Mouse (Mus musculus): ENCODE results near the gene Cul3. TPM values are rescaled to one million over a fixed set of nuclear protein-coding genes. Genes with fewer than 3 reads are reported as not detected.
A peak's percentile ranks its signal among the peaks of the same experiment; 100 is the strongest.

Cul3 gene
- polyA plus RNA-seq, 1 experiment from 2014 or later = 51.7 TPM

DNA sequence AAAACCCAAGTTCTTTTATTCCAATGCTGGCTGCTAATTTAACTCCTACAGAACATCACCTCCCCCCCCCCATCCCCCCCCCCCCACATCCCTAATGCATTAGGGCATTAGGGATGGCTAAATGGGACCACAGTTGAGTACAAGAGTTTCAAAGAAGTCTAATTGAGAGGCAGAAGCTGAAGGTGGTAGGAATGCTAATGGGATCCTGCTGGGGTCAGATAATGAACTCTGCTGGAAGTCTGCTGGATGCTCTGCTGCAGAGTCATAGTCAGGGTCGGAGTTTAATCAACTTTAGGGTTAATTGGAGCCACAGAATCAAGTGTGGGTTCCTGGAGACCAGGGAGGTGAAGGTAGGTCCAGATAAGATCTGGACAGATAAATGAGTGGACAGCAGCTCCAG, 104.2 kb downstream of the Cul3 start:
- no peak overlapping the region for H3K9ac ChIP-seq (ENCODE audit: low read length)
- H3K4me1 ChIP-seq (replicated peaks; ENCODE audit: control insufficient read depth, insufficient read depth, low read length) = peaks cover 2% of the 10 kb centered on the region; the same call in 1 of the 2 replicates
- no peak overlapping the region for H3K4me2 ChIP-seq (ENCODE audit: low read depth, low read length, severe bottlenecking)
- H3K27ac ChIP-seq (ENCODE audit: low read depth, low read length) = no peak overlapping the region
- no peak for ATAC-seq (replicated peaks; ENCODE audit: low FRiP score)
- no peaks in the 10 kb centered on the region for H3K9me3 ChIP-seq (ENCODE audit: control insufficient read depth, low read length)
- no peak overlapping the region for H3K4me3 ChIP-seq (ENCODE audit: low read depth, low read length)
- WGBS = 5% methylated on average over 1 of the region's 1 CpGs
- no peaks in the 10 kb centered on the region for H3K36me3 ChIP-seq (ENCODE audit: control insufficient read depth, insufficient read depth, low read length)
- no peaks in the 10 kb centered on the region for H3K27me3 ChIP-seq (ENCODE audit: control insufficient read depth, insufficient read depth, low read length)
- DNase-seq (ENCODE audit: low spot score) = no peak

DNA sequence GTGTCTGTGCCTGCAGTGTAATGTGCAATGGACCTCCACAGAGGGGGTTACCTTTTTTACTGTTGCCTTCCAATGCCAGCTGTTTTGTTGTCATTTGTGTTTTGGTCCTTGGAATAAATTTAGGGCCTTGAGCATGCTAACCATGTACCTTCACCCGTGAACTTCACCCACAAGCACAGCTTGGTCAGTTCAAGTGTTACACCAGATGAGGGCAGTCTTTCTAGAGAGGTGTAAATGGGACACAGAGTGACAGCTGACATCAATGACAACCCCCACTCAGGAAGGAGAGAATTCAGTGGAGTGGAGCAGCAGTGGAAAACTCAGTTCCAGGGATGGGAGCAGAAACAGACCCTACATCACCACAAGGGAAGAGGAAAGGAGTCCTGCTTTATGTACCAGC, 109.7 kb downstream of the Cul3 start:
- DNase-seq (ENCODE audit: low spot score) (no peak), ATAC-seq (replicated peaks; ENCODE audit: low FRiP score) (no peak)
- H3K27me3 ChIP-seq (ENCODE audit: control insufficient read depth, insufficient read depth, low read length) = no peaks in the 10 kb centered on the region
- no peaks in the 10 kb centered on the region for H3K36me3 ChIP-seq (ENCODE audit: control insufficient read depth, insufficient read depth, low read length)
- H3K4me3 ChIP-seq (ENCODE audit: low read depth, low read length) = no peak overlapping the region
- H3K27ac ChIP-seq (ENCODE audit: low read depth, low read length) = no peak overlapping the region
- H3K9ac ChIP-seq (ENCODE audit: low read length) = no peak overlapping the region
- WGBS = 77% methylated on average over 1 of the region's 1 CpGs
- no peak overlapping the region for H3K4me2 ChIP-seq (ENCODE audit: low read depth, low read length, severe bottlenecking)
- no peaks in the 10 kb centered on the region for H3K9me3 ChIP-seq (ENCODE audit: control insufficient read depth, low read length)
- H3K4me1 ChIP-seq (replicated peaks; ENCODE audit: control insufficient read depth, insufficient read depth, low read length) = 0 out of 2 replicates have a peak, but pooled peaks cover 2% of the 10 kb centered on the region

DNA sequence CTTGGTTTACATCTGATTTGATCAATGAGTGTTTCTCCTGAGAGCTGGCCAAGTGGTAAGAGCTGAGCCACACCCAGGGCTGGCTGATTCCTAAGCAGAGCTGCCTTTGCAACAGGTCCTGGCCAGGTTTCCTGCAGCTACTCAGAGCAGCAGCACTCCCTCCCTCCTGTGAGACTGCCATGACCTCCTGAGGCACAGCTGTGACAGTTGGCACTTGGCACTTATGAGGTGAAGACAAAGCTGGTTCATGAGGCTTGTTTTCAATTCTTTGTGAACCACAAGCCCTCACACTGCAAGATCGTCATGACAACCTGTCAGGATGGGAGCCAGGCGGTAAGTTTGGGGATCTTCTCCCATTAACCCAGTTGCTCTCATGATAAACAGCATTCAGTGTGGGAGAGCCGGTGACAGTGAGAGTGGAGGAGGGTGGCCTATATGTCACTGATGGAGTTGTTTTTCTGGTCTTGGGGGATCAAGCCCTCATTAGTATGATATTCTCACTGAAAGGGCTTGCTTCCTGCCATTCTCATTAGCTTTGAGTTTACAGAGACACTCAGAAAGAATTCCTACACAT, 115.4 kb downstream of the Cul3 start:
- Histone ChIP-seq H3K36me3 (ENCODE audit: control insufficient read depth, insufficient read depth, low read length) (no peaks in the 10 kb centered on the region), H3K4me3 (ENCODE audit: low read depth, low read length) (no peak overlapping the region), H3K9me3 (ENCODE audit: control insufficient read depth, low read length) (no peaks in the 10 kb centered on the region), H3K9ac (ENCODE audit: low read length) (no peak overlapping the region), H3K27ac (ENCODE audit: low read depth, low read length) (no peak overlapping the region), H3K4me1 (replicated peaks; ENCODE audit: control insufficient read depth, insufficient read depth, low read length) (no peaks in the 10 kb centered on the region; the same call in 1 of the 2 replicates), H3K27me3 (ENCODE audit: control insufficient read depth, insufficient read depth, low read length) (no peaks in the 10 kb centered on the region), H3K4me2 (ENCODE audit: low read depth, low read length, severe bottlenecking) (no peak overlapping the region)
- ATAC-seq (replicated peaks; ENCODE audit: low FRiP score) = 0 out of 2 replicates have a peak, but pooled peaks have one; percentile 24
- DNase-seq (ENCODE audit: low spot score) = no peak
- WGBS = 52% methylated on average over 3 of the region's 3 CpGs

DNA sequence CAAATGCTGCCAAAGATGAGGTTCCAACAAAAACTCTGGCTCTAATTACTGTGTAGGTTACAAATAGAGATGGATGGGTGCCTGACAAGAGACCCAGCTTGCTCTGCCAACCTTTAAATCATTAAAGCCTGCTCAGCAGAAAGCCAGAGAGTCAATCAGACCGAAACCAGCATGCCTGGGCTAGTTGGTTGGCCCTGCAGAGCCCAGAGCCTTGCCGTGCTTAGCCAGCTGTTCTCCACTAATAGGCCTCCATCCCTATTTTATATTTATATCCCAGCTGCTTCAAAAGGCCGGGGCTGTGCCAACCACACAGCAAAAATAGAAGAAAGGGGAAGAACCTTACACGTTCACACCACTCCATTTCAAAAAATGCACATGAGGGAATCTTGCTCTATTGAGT, 119.1 kb downstream of the Cul3 start:
- 75% methylated on average over 4 of the region's 4 CpGs for WGBS
- ATAC-seq (replicated peaks; ENCODE audit: low FRiP score) (no peak), DNase-seq (ENCODE audit: low spot score) (no peak)

DNA sequence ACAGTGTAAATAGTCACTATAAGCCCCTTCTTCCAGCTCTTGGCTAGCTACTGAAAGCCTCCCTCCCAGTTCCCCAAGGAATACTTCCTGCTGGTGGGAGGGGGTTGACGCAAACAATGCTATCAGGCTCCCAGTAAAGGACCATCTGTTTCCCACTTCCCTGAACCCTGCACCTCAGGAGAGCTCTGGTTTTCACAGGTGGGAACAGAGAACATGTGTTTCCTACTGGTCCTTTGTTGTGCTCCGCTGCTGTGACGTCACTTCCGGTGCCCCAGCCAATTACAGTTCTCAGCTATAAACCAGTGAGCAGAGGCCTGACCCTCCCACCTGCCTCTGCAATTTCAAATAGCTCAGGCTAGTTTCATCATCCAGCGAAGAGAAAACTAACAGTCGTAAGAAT, 122.0 kb downstream of the Cul3 start, which contains the start of gene Fam124b:
Gene Fam124b (minus strand): TSS at position 206 of the 400 bp plus-strand sequence.
- WGBS = 87% methylated on average over 6 of the region's 6 CpGs
- no peaks in the 10 kb centered on the region for H3K27me3 ChIP-seq (ENCODE audit: control insufficient read depth, insufficient read depth, low read length)
- no peaks in the 10 kb centered on the region for H3K36me3 ChIP-seq (ENCODE audit: control insufficient read depth, insufficient read depth, low read length)
- H3K9ac ChIP-seq (ENCODE audit: low read length) = no peak within 1 kb of the TSS
- H3K4me2 ChIP-seq (ENCODE audit: low read depth, low read length, severe bottlenecking) = no peak within 1 kb of the TSS
- H3K9me3 ChIP-seq (ENCODE audit: control insufficient read depth, low read length) = no peaks in the 10 kb centered on the region
- DNase-seq (ENCODE audit: low spot score) (no peak), ATAC-seq (replicated peaks; ENCODE audit: low FRiP score) (no peak)
- H3K4me3 ChIP-seq (ENCODE audit: low read depth, low read length) = no peak within 1 kb of the TSS
- H3K27ac ChIP-seq (ENCODE audit: low read depth, low read length) = no peak within 1 kb of the TSS
- no peaks in the 10 kb centered on the region for H3K4me1 ChIP-seq (replicated peaks; ENCODE audit: control insufficient read depth, insufficient read depth, low read length)

More for the DNA sequence above, 119.1 kb downstream of the Cul3 start:
- no peaks in the 10 kb centered on the region for H3K27me3 ChIP-seq (ENCODE audit: control insufficient read depth, insufficient read depth, low read length)
- H3K4me2 ChIP-seq (ENCODE audit: low read depth, low read length, severe bottlenecking) = no peak overlapping the region
- no peaks in the 10 kb centered on the region for H3K36me3 ChIP-seq (ENCODE audit: control insufficient read depth, insufficient read depth, low read length)
- no peak overlapping the region for H3K4me3 ChIP-seq (ENCODE audit: low read depth, low read length)
- no peak overlapping the region for H3K9ac ChIP-seq (ENCODE audit: low read length)
- H3K9me3 ChIP-seq (ENCODE audit: control insufficient read depth, low read length) = no peaks in the 10 kb centered on the region
- H3K27ac ChIP-seq (ENCODE audit: low read depth, low read length) = no peak overlapping the region
- H3K4me1 ChIP-seq (replicated peaks; ENCODE audit: control insufficient read depth, insufficient read depth, low read length) = no peaks in the 10 kb centered on the region; the same call in 1 of the 2 replicates

Other genes starting within 250 kb of the Cul3 start
- gene Fam124b, start 122.0 kb downstream of the Cul3 start, polyA plus RNA-seq (2014; fragmentation: Nextera tagmentation; extraction: Ambion mirVana) = 0.48 and 0.72 TPM in 2 replicates
- not detected in 2 replicates for gene Gm45261, start 121.0 kb upstream of the Cul3 start, polyA plus RNA-seq (2014; fragmentation: Nextera tagmentation; extraction: Ambion mirVana)